Mouse (Mus musculus) hindbrain, postnatal 0 days (tissue): ENCODE results near the gene Rnf38. TPM values are rescaled to one million over a fixed set of nuclear protein-coding genes. Genes with fewer than 3 reads are reported as not detected.

Experiments
- ATAC-seq: fragments of 200-750 bp; cut with Nextera tagmentation; 2 replicates; pipeline ENCODE4 v1.8.0; 2017; ENCODE audit warnings: mild to moderate bottlenecking, moderate TSS enrichment, moderate library complexity
- DNase-seq: peaks from one replicate; pipeline ENCODE4 v3.0.0-alpha.2; 2015; ENCODE audit warnings: low spot score
- H3K27ac ChIP-seq: fragments of 300-500 bp; sonication (generic); 2 replicates; pipeline ENCODE4 v1.5.1; 2014; ENCODE audit warnings: mild to moderate bottlenecking
- H3K27me3 ChIP-seq: fragments of 300-500 bp; sonication (generic); 2 replicates; pipeline ENCODE4 v1.6.1; 2014; ENCODE audit warnings: low read length, mixed read lengths; ENCODE audit not compliant: insufficient read depth
- H3K36me3 ChIP-seq: fragments of 300-500 bp; sonication (generic); 2 replicates; pipeline ENCODE4 v1.6.1; 2014; ENCODE audit warnings: low read length, mixed read lengths; ENCODE audit not compliant: insufficient read depth
- H3K4me1 ChIP-seq: fragments of 300-500 bp; sonication (generic); 2 replicates; pipeline ENCODE4 v1.6.1; 2014; ENCODE audit warnings: antibody characterized with exemption, low read length, mixed read lengths; ENCODE audit not compliant: insufficient read depth
- H3K4me2 ChIP-seq: fragments of 300-500 bp; sonication (generic); 2 replicates; pipeline ENCODE4 v1.6.1; 2014; ENCODE audit warnings: low read depth, mild to moderate bottlenecking, low read length, moderate library complexity, mixed read lengths
- H3K4me3 ChIP-seq: fragments of 300-500 bp; sonication (generic); 2 replicates; pipeline ENCODE4 v1.5.1; 2014; ENCODE audit warnings: low read length
- H3K9ac ChIP-seq: fragments of 300-500 bp; sonication (generic); replicated peaks from 2 replicates; pipeline ENCODE4 v1.6.1; 2014; ENCODE audit warnings: mild to moderate bottlenecking, low read length, moderate library complexity, mixed read lengths
- H3K9me3 ChIP-seq: fragments of 300-500 bp; sonication (generic); 2 replicates; pipeline ENCODE4 v1.6.1; 2016; ENCODE audit warnings: low read length, mixed read lengths
- CTCF ChIP-seq: IDR thresholded peaks from 2 replicates; pipeline ENCODE4 v1.5.1; 2016; ENCODE audit warnings: antibody characterized with exemption, control low read depth, low read depth
- WGBS: fragments of 180-500 bp; shearing (Covaris S2); extraction: QIAGEN DNeasy Blood & Tissue Kit; methylation state at CpG from one replicate; pipeline ENCODE4 v1.1.7; 2014; 5-methylcytosine and 5-hydroxymethylcytosine counted together
- microRNA-seq, 2 experiments: library from miRNA; unstranded; fragments of <30 nt; microRNA quantifications; one replicate each; pipeline ENCODE4; 2016
- polyA plus RNA-seq: library from polyadenylated mRNA; unstranded; fragments of >200 nt; fragmentation: Nextera tagmentation; extraction: Ambion mirVana; gene quantifications from 2 replicates; pipeline ENCODE4 v1.2.1, GENCODE M21; 2015
- total RNA-seq: library from RNA; depleted of rRNA; stranded (reverse); fragments of >200 nt; gene quantifications from 2 replicates; pipeline ENCODE4 v1.2.3, GENCODE M21; 2014; rRNA removed

Gene Rnf38
- total and polyA plus RNA-seq, 2 experiments from 2014 or later = 15.6 to 96.3 TPM

DNA sequence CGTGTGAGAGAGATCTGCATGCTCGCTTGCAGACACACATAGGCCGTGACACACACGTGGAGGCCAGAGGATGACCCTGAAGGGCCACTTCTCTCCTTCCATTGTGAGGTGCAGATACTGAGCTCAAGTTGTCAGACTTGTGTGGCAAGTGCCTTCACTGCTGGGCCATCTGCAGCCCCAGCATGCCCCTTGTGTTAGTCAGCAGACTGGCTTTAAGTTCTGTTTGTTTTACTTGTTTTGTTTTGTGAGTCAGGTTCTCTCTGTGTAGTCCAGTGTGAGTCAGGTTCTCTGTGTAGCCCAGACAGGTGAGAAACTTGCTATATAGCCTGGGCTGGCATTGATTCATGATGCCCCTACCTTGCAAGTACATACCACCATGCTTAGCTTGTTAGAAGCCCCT lies 139.1 kb downstream of the Rnf38 start:
- no peak overlapping the region for H3K4me3 ChIP-seq
- H3K4me2 ChIP-seq = no peak overlapping the region
- no peak for TF ChIP-seq CTCF
- H3K9me3 ChIP-seq = no peaks in the 10 kb centered on the region
- no peaks in the 10 kb centered on the region for H3K4me1 ChIP-seq
- no peak overlapping the region for H3K27ac ChIP-seq
- DNase-seq (no peak), ATAC-seq (no peak)
- no peaks in the 10 kb centered on the region for H3K36me3 ChIP-seq
- no peaks in the 10 kb centered on the region for H3K27me3 ChIP-seq
- H3K9ac ChIP-seq = no peak overlapping the region
- WGBS = 85% methylated on average over 4 of the region's 4 CpGs

DNA sequence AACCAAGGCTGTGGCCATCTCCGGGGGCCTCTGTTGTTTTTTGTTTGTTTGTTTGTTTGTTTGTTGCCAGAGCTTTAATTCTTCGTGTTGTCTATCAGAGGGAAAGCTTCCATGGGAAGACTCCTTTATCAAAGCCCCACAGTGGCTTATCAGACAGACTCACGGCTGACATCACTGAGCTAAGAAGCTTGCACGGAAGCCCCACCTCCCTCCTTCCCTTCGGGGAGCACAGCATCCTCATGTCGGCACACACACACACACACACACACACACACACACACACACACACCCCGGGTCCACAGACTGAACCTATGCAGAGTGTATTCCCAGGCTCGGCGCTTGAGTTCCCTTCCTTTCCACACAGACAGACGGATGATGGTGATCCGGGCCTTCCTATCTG lies 141.2 kb downstream of the Rnf38 start:
- H3K36me3 ChIP-seq = no peaks in the 10 kb centered on the region
- H3K9me3 ChIP-seq = no peaks in the 10 kb centered on the region
- no peak for TF ChIP-seq CTCF
- H3K27ac ChIP-seq = no peak overlapping the region
- 84% methylated on average over 11 of the region's 11 CpGs for WGBS
- no peaks in the 10 kb centered on the region for H3K4me1 ChIP-seq
- H3K9ac ChIP-seq = no peak overlapping the region
- no peak overlapping the region for H3K4me2 ChIP-seq
- DNase-seq = no peak
- H3K4me3 ChIP-seq = no peak overlapping the region
- ATAC-seq = no peak
- no peaks in the 10 kb centered on the region for H3K27me3 ChIP-seq

DNA sequence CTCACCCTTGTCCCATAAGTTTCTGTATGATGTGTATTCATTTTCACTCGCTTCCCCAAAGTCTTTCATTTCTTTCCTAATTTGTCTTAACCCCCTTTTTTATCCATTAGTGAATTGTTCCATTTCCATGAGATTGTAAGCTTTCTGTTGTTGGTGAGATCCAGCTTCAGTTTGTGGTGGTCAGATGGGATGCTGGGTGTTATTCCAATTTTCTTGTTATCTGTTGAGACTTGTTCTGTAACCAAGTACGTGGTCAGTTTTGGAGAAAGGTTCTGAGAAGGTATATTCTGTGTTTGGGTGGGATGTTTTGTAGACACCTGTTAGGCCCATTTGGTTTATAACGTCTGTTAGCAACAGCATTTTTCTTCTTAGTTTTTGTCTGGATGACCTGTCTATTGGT lies 148.0 kb downstream of the Rnf38 start:
- Histone ChIP-seq H3K4me3 (no peak overlapping the region), H3K9me3 (no peaks in the 10 kb centered on the region), H3K4me1 (no peaks in the 10 kb centered on the region), H3K4me2 (no peak overlapping the region), H3K9ac (no peak overlapping the region), H3K27me3 (no peaks in the 10 kb centered on the region), H3K27ac (no peak overlapping the region), H3K36me3 (no peaks in the 10 kb centered on the region)
- no peak for ATAC-seq
- DNase-seq = no peak
- WGBS = 95% methylated on average over 3 of the region's 3 CpGs
- TF ChIP-seq CTCF = no peak

DNA sequence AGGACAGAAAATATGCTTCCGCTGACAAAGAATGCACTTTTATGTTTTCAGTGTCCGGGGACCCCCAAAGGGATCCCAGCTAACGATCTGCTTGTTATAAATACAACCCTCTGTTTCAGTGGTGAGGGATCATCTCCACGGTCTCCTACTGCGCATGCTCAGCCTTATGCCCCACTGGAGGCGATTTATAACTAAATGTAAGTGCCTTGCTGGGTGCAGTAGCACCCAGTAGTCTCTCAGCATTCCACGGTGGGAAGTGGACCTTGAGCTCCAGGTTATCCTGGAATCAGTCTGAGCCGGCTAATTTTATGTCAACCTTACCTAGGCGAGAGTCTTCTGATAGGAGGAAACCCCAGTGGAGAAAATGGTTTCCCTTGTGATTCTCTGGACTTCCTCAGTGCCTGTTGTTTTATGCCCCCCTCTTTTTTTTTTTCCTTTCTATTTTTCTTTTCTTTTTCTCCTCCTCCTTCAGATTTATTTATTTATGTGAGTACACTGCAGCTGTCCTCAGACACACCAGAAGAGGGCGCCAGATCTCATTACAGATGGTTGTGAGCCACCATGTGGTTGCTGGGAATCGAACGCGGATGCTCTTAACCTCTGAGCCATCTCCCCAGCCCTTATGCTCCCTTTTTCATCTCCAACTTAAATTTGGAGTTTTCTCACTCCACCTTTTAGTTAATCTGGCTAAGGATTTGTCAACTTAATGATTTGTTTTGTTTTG lies 148.8 kb downstream of the Rnf38 start:
- Histone ChIP-seq H3K4me2 (no peak overlapping the region), H3K9ac (no peak overlapping the region), H3K9me3 (no peaks in the 10 kb centered on the region), H3K4me3 (no peak overlapping the region), H3K27me3 (no peaks in the 10 kb centered on the region), H3K36me3 (no peaks in the 10 kb centered on the region), H3K4me1 (no peaks in the 10 kb centered on the region), H3K27ac (no peak overlapping the region)
- ATAC-seq = no peak
- 87% methylated on average over 13 of the region's 13 CpGs for WGBS
- no peak for DNase-seq
- TF ChIP-seq CTCF = peak; percentile 28

DNA sequence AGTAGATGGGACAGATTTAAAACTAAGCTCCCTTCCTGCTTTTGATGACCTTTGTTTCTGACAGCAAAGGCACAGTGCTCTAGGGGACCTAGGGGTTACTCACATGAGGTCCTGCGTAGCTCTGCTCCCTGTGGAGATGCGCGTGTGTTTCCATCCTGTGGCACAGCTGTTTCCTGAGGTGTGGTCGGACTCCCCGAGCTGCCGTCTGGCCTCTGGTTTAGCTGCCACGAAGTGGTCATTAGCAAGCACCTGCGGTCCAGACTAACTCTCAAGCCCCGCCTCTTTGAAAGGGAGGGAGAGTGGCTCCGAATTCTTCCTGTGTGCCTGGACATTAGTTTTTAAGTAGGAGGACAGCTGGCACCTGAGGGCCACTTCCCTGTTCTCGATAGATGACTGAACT lies 149.6 kb downstream of the Rnf38 start, which contains the start of gene Gne:
Gne (minus strand) TSS at position 233 of the 400 bp plus-strand sequence.
- no peak for TF ChIP-seq CTCF
- no peak within 1 kb of the TSS for H3K4me3 ChIP-seq
- no peak within 1 kb of the TSS for H3K9ac ChIP-seq
- peak within 1 kb of the TSS; percentile 2; the same call in 1 of the 2 replicates for H3K4me2 ChIP-seq
- ATAC-seq (no peak), DNase-seq (no peak)
- H3K9me3 ChIP-seq = no peaks in the 10 kb centered on the region
- H3K27me3 ChIP-seq = no peaks in the 10 kb centered on the region
- no peaks in the 10 kb centered on the region for H3K4me1 ChIP-seq
- no peak within 1 kb of the TSS for H3K27ac ChIP-seq
- H3K36me3 ChIP-seq = no peaks in the 10 kb centered on the region
- WGBS = 22% methylated on average over 11 of the region's 11 CpGs

DNA sequence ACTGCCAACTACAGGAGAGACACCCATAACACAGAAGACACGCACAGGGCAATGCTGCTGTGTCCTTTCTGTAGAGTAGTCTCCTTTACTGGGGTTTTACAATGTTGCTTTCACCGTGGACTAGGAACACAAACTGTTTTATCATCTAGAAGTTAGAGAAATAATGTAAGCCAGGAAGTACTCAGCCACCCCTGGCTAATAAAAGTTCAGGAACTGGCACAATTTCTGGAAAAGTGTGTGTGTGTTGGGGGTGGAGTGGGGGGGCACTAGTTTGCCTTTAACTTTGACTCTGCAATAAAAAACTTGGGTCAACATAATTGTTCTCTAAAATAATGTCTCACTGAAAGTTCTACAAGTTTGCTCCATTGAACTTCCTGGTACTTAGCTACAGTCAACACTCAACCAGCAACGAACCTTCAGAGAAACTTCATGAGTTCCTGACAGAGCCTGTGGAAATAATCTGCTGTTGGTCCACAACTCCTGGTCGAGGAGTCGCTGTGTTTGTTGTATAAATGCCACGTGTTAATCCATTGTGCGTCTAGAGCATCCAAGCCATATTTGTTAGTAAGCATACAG lies 155.1 kb downstream of the Rnf38 start:
- WGBS = 89% methylated on average over 7 of the region's 7 CpGs
- no peak for DNase-seq
- ATAC-seq = no peak

More for the DNA sequence above, 155.1 kb downstream of the Rnf38 start:
- Histone ChIP-seq H3K4me2 (no peak overlapping the region), H3K27me3 (no peaks in the 10 kb centered on the region), H3K27ac (no peak overlapping the region), H3K36me3 (no peaks in the 10 kb centered on the region), H3K4me3 (no peak overlapping the region), H3K4me1 (no peaks in the 10 kb centered on the region), H3K9ac (no peak overlapping the region), H3K9me3 (no peaks in the 10 kb centered on the region)
- TF ChIP-seq CTCF = no peak

Small RNA genes lying within 50 kb of the gene (microRNA-seq; reads per million reads assigned to microRNA genes)
- 0 reads per million in 2 experiments for gene Mir5106

Other genes starting within 250 kb of the Rnf38 start
- gene Clta, start 229.3 kb downstream of the Rnf38 start, total RNA-seq = 366 and 404 TPM in 2 replicates
- 379 and 380 TPM in 2 replicates for gene Clta, start 229.3 kb downstream of the Rnf38 start, polyA plus RNA-seq
- 41.9 and 44.5 TPM in 2 replicates for gene Gne, start 149.6 kb downstream of the Rnf38 start, total RNA-seq
- gene Gne, start 149.6 kb downstream of the Rnf38 start, polyA plus RNA-seq = 24.7 and 26.1 TPM in 2 replicates
- 6.0 and 6.7 TPM in 2 replicates for gene Melk, start 67.1 kb upstream of the Rnf38 start, total RNA-seq
- gene Melk, start 67.1 kb upstream of the Rnf38 start, polyA plus RNA-seq = 6.8 and 8.6 TPM in 2 replicates